ENCODE assay signal across 22 mouse cellular contexts in genomic region chr10:51669334-51669733, GRCm38 (mm10). TPM values are rescaled to one million over a fixed set of nuclear protein-coding genes. Genes with fewer than 3 reads are reported as not detected.
A peak's percentile ranks its signal among the peaks of the same experiment; 100 is the strongest.
DNase-seq lines count a peak whose midpoint lies in the region; ATAC-seq and TF ChIP-seq lines count a peak whose summit lies in the region.
"Had no signal": no experiment of that assay in that cellular context is flagged by ENCODE, and none has a peak within 500 bp of the region (broad histone marks: within the 10 kb centered on the region; RNA-seq: fewer than 3 reads in every experiment).

No protein-coding gene starts in this region.

- no peak for ATAC-seq in liver, embryonic 14.5 days (ENCODE audit: insufficient read depth)
- no peak for ATAC-seq in liver, embryonic 12.5 days
- 0 out of 2 replicates have a peak, but pooled peaks have one; percentile 60 for ATAC-seq in common myeloid progenitor, adult 5-6 weeks (replicated peaks; ENCODE audit: low read depth, poor library complexity, severe bottlenecking)
- ATAC-seq: CD4-positive, CD25-positive, alpha-beta regulatory T cell, adult 4 months; forebrain, embryonic 14.5 days; hindbrain, embryonic 16.5 days had no signal

- H3K4me1 ChIP-seq in heart, adult 2 months (ENCODE audit: control insufficient read depth, insufficient read depth, low read length): no peaks in the 10 kb centered on the region
- H3K4me1 ChIP-seq in liver, embryonic 14.5 days (replicated peaks; ENCODE audit: control insufficient read depth in 2 of 2, insufficient read depth in 2 of 2, low read length in 1 of 2): no peaks in the 10 kb centered on the region
- no peaks in the 10 kb centered on the region for H3K4me1 ChIP-seq in liver, embryonic 12.5 days
- no peaks in the 10 kb centered on the region for H3K4me1 ChIP-seq in CH12.LX (ENCODE audit: control insufficient read depth in 1 of 2, insufficient read depth in 2 of 2)
- H3K4me1 ChIP-seq: neural tube, embryonic 12.5 days had no signal

- TF ChIP-seq CTCF in heart, adult 2 months (IDR thresholded peaks at IDR 0.05): 0 out of 2 replicates have a peak, but pooled peaks have one; percentile 7
- TF ChIP-seq CTCF in liver, embryonic 14.5 days (IDR thresholded peaks at IDR 0.05; ENCODE audit: low read depth): peak; percentile 28; the same call in 1 of the 2 replicates
- TF ChIP-seq CTCF in CH12.LX (conservative IDR thresholded peaks at IDR 0.05 in 1 of 2, IDR thresholded peaks at IDR 0.05 in 1 of 2; ENCODE audit: low read depth in 2 of 2, low read length in 2 of 2): peak in 1 of 2 experiments; percentile 67; a peak in 3 of 4 replicates

- H3K9ac ChIP-seq in heart, adult 2 months (ENCODE audit: low read depth, low read length): no peak overlapping the region
- H3K9ac ChIP-seq in liver, embryonic 14.5 days (replicated peaks): no peak overlapping the region
- H3K9ac ChIP-seq in liver, embryonic 12.5 days: no peak overlapping the region
- no peak overlapping the region for H3K9ac ChIP-seq in CH12.LX (ENCODE audit: insufficient read depth, low read depth)
- H3K9ac ChIP-seq: neural tube, embryonic 12.5 days had no signal

- H3K9me3 ChIP-seq in liver, embryonic 14.5 days (ENCODE audit: control insufficient read depth, low read length): no peaks in the 10 kb centered on the region
- no peaks in the 10 kb centered on the region for H3K9me3 ChIP-seq in liver, embryonic 12.5 days (replicated peaks)
- H3K9me3 ChIP-seq in CH12.LX (replicated peaks; ENCODE audit: low read length): no peaks in the 10 kb centered on the region
- H3K9me3 ChIP-seq: neural tube, embryonic 12.5 days had no signal

- no peak for TF ChIP-seq POLR2A in heart, adult 2 months (IDR thresholded peaks at IDR 0.05; ENCODE audit: insufficient read depth, low read depth, low read length)
- TF ChIP-seq POLR2A in CH12.LX (IDR thresholded peaks at IDR 0.05; ENCODE audit: low read depth, low read length): no peak

- H3K27me3 ChIP-seq in heart, adult 2 months (ENCODE audit: control insufficient read depth, insufficient read depth, low read length): no peaks in the 10 kb centered on the region
- H3K27me3 ChIP-seq in liver, embryonic 14.5 days (ENCODE audit: control insufficient read depth, insufficient read depth, low read length): no peaks in the 10 kb centered on the region
- no peaks in the 10 kb centered on the region for H3K27me3 ChIP-seq in liver, embryonic 12.5 days (replicated peaks)
- H3K27me3 ChIP-seq in CH12.LX (replicated peaks): no peaks in the 10 kb centered on the region
- H3K27me3 ChIP-seq: neural tube, embryonic 12.5 days had no signal

- intact Hi-C loops in heart, adult 2 months (cut with DNase I): no loop called here
- intact Hi-C loops in heart, postnatal 25 days (cut with DNase I): no loop called here

- no peak for DNase-seq in heart, adult 2 months
- DNase-seq in heart, postnatal 25 days (ENCODE audit: low spot score): no peak
- no peak for DNase-seq in liver, embryonic 14.5 days (ENCODE audit: low read depth in 3 of 3, low spot score in 3 of 3)
- DNase-seq in CH12.LX (ENCODE audit: extremely low read depth): peak; percentile 48
- no peak for DNase-seq in testis, postnatal 14 days (ENCODE audit: low spot score)
- DNase-seq in urinary bladder, postnatal 10 days (ENCODE audit: low spot score): no peak
- DNase-seq: adrenal gland, postnatal 36 days; heart, postnatal 14 days; layer of hippocampus, adult 9-11 months; lung, postnatal 4 days; right cerebral cortex, postnatal 14 days had no signal

- H3K79me2 ChIP-seq in heart, adult 2 months (replicated peaks; ENCODE audit: control insufficient read depth, insufficient read depth, low read length): no peaks in the 10 kb centered on the region
- H3K79me2 ChIP-seq in CH12.LX (replicated peaks; ENCODE audit: control insufficient read depth, extremely low read depth, insufficient read depth, poor library complexity, severe bottlenecking): no peaks in the 10 kb centered on the region

- H3K4me2 ChIP-seq in liver, embryonic 14.5 days (ENCODE audit: low read depth): no peak overlapping the region
- no peak overlapping the region for H3K4me2 ChIP-seq in liver, embryonic 12.5 days
- no peak overlapping the region for H3K4me2 ChIP-seq in CH12.LX (ENCODE audit: insufficient read depth, low read depth, poor library complexity, severe bottlenecking)
- H3K4me2 ChIP-seq: neural tube, embryonic 12.5 days had no signal

- peak; percentile 64 for TF ChIP-seq RAD21 in CH12.LX (IDR thresholded peaks at IDR 0.05; ENCODE audit: low read depth, low read length)

- no peak for TF ChIP-seq EP300 in heart, adult 2 months (IDR thresholded peaks at IDR 0.05; ENCODE audit: insufficient read depth, low read depth, low read length)
- no peak for TF ChIP-seq EP300 in liver, embryonic 14.5 days (IDR thresholded peaks at IDR 0.05; ENCODE audit: low read depth)
- no peak for TF ChIP-seq EP300 in CH12.LX (IDR thresholded peaks at IDR 0.05; ENCODE audit: low read length)

- H3K4me3 ChIP-seq in heart, adult 2 months: no peak overlapping the region
- no peak overlapping the region for H3K4me3 ChIP-seq in liver, embryonic 14.5 days (ENCODE audit: insufficient read depth in 1 of 2, low read depth in 2 of 2, low read length in 2 of 2)
- H3K4me3 ChIP-seq in liver, embryonic 12.5 days: no peak overlapping the region
- H3K4me3 ChIP-seq in CH12.LX (replicated peaks in 1 of 3; ENCODE audit: low read depth in 2 of 3, low read length in 2 of 3, poor library complexity in 1 of 3): no peak overlapping the region
- H3K4me3 ChIP-seq: neural tube, embryonic 12.5 days had no signal

- dilution Hi-C loops in CH12.LX (cut with MboI; ENCODE audit: extremely low pct_ligation_motif_present, extremely low pct_unique_long_range_greater_than_20kb, low sequenced_read_pairs): no loop called here

- H3K36me3 ChIP-seq in heart, adult 2 months (ENCODE audit: control insufficient read depth, insufficient read depth, low read length): no peaks in the 10 kb centered on the region
- H3K36me3 ChIP-seq in liver, embryonic 14.5 days (replicated peaks; ENCODE audit: control insufficient read depth, insufficient read depth, low read depth): no peaks in the 10 kb centered on the region
- no peaks in the 10 kb centered on the region for H3K36me3 ChIP-seq in liver, embryonic 12.5 days
- no peaks in the 10 kb centered on the region for H3K36me3 ChIP-seq in CH12.LX (replicated peaks in 1 of 2; ENCODE audit: control insufficient read depth in 1 of 2, insufficient read depth in 1 of 2, low read length in 1 of 2)
- H3K36me3 ChIP-seq: neural tube, embryonic 12.5 days had no signal

- in situ Hi-C loops in CH12.LX (cut with MboI; ENCODE audit: low pct_ligation_motif_present, low pct_unique_long_range_greater_than_20kb, low sequenced_read_pairs): loop anchor here (5.0 to 10.0 kb wide), 2 partner anchors 117 to 255 kb away; no protein-coding TSS in a partner anchor

- no peak overlapping the region for H3K27ac ChIP-seq in heart, adult 2 months
- H3K27ac ChIP-seq in liver, embryonic 14.5 days: no peak overlapping the region
- no peak overlapping the region for H3K27ac ChIP-seq in liver, embryonic 12.5 days
- H3K27ac ChIP-seq in CH12.LX (ENCODE audit: insufficient read depth, low read depth): no peak overlapping the region
- H3K27ac ChIP-seq: neural tube, embryonic 12.5 days had no signal

TF ChIP-seq in CH12.LX, 34 proteins besides CTCF, POLR2A, EP300 and RAD21:
- TF ChIP-seq USF2 (conservative IDR thresholded peaks at IDR 0.05; ENCODE audit: low read depth, low read length) (no peak), SMC3 (IDR thresholded peaks at IDR 0.05; ENCODE audit: low read depth, low read length) (peak; percentile 59)

RNA-seq across cellular contexts. Expression of gene Rfx6, which starts 8.2 kb away (rescaled TPM):
- total RNA-seq in heart, adult 2 months (2021): not detected
- polyA plus RNA-seq in heart, adult 2 months (2012; rRNA removed): not detected in 2 replicates
- total RNA-seq in heart, postnatal 25 days (2021): not detected
- polyA plus RNA-seq in liver, embryonic 14.5 days (2012; rRNA removed): 0.01 and 0.02 TPM in 2 replicates
- not detected in 2 replicates for polyA plus RNA-seq in liver, embryonic 14.5 days (2014; fragmentation: Nextera tagmentation; extraction: Ambion mirVana)
- polyA plus RNA-seq in liver, embryonic 12.5 days (2016; fragmentation: Nextera tagmentation; extraction: Ambion mirVana): 0.04 and 0.20 TPM in 2 replicates
- not detected in 2 replicates for total RNA-seq in CH12.LX (2012; rRNA removed)
- total RNA-seq in CH12.LX (2014; rRNA removed): not detected in 2 replicates
- polyA plus RNA-seq in CH12.LX (2012; ENCODE audit: insufficient read length, low read depth): not detected in 2 replicates
- not detected in 2 replicates for total RNA-seq in common myeloid progenitor, adult 5-6 weeks (2017)
- total RNA-seq: adrenal gland, postnatal 36 days; gastrocnemius, adult 18-20 months; heart, adult 8-10 months; heart, postnatal 14 days; left cerebral cortex, postnatal 14 days; liver, adult 2 months had no signal
- polyA plus RNA-seq: CD4-positive, CD25-positive, alpha-beta regulatory T cell, adult 4 months; forebrain, embryonic 14.5 days; hindbrain, embryonic 16.5 days; kidney, embryonic 14.5 days; liver, adult 2 months had no signal

RNA-seq across cellular contexts. Expression of gene Gprc6a, which starts 38.1 kb away (rescaled TPM):
- not detected for total RNA-seq in heart, adult 2 months (2021)
- 0.06 TPM in 1 of 2 replicates, not detected in the other for polyA plus RNA-seq in heart, adult 2 months (2012; rRNA removed)
- not detected for total RNA-seq in heart, postnatal 25 days (2021)
- not detected in 2 replicates for polyA plus RNA-seq in liver, embryonic 14.5 days (2012; rRNA removed)
- polyA plus RNA-seq in liver, embryonic 14.5 days (2014; fragmentation: Nextera tagmentation; extraction: Ambion mirVana): not detected in 2 replicates
- polyA plus RNA-seq in liver, embryonic 12.5 days (2016; fragmentation: Nextera tagmentation; extraction: Ambion mirVana): 0.10 TPM in 1 of 2 replicates, not detected in the other
- not detected in 2 replicates for total RNA-seq in CH12.LX (2012; rRNA removed)
- not detected in 2 replicates for total RNA-seq in CH12.LX (2014; rRNA removed)
- polyA plus RNA-seq in CH12.LX (2012; ENCODE audit: insufficient read length, low read depth): not detected in 2 replicates
- total RNA-seq in common myeloid progenitor, adult 5-6 weeks (2017): not detected in 2 replicates
- total RNA-seq: adrenal gland, postnatal 36 days; gastrocnemius, adult 18-20 months; heart, adult 8-10 months; heart, postnatal 14 days; left cerebral cortex, postnatal 14 days; liver, adult 2 months had no signal
- polyA plus RNA-seq: CD4-positive, CD25-positive, alpha-beta regulatory T cell, adult 4 months; forebrain, embryonic 14.5 days; hindbrain, embryonic 16.5 days; kidney, embryonic 14.5 days; liver, adult 2 months; neural tube, embryonic 12.5 days had no signal
